Mouse (Mus musculus): ENCODE measurements around the gene Arhgap45. TPM values are rescaled to one million over a fixed set of nuclear protein-coding genes. Genes with fewer than 3 reads are reported as not detected.

The Arhgap45 gene
- polyA plus RNA-seq, 1 experiment from 2014 or later = 3.4 TPM

GRCm38 (mm10) chr10:79995636-79996035, 20.8 kb upstream of the Arhgap45 start:
- no peak overlapping the region for H3K4me3 ChIP-seq (ENCODE audit: control insufficient read depth in 1 of 2, insufficient read depth in 1 of 2, low read depth in 1 of 2, low read length in 2 of 2)
- peaks cover 49% of the 10 kb centered on the region for H3K36me3 ChIP-seq (ENCODE audit: control insufficient read depth, insufficient read depth, low read length)
- H3K9me3 ChIP-seq (ENCODE audit: control insufficient read depth, low read length) = no peaks in the 10 kb centered on the region; the same call in 1 of the 2 replicates
- H3K27ac ChIP-seq (replicated peaks in 1 of 2; ENCODE audit: control insufficient read depth in 1 of 2, insufficient read depth in 1 of 2, low read depth in 2 of 2, low read length in 2 of 2) = no peak overlapping the region
- H3K9ac ChIP-seq (ENCODE audit: low read length) = no peak overlapping the region
- peaks cover 9 to 13% of the 10 kb centered on the region in 2 experiments; a peak in 3 of 4 replicates for H3K4me1 ChIP-seq (ENCODE audit: control insufficient read depth in 2 of 2, insufficient read depth in 2 of 2, low read length in 2 of 2)
- no peaks in the 10 kb centered on the region for H3K27me3 ChIP-seq (ENCODE audit: control insufficient read depth, insufficient read depth, low read length)
- WGBS = 86% methylated on average over 1 of the region's 1 CpGs
- H3K4me2 ChIP-seq (ENCODE audit: low read length) = no peak overlapping the region; the same call in 1 of the 2 replicates
- ATAC-seq (ENCODE audit: insufficient number of reproducible peaks, insufficient read depth, low FRiP score, low read depth) = no peak

GRCm38 (mm10) chr10:79996272-79997033, 20.0 kb upstream of the Arhgap45 start, which contains the start of gene Abca7:
Gene Abca7, plus strand, starts transcription at chr10:79996494.
- Histone ChIP-seq H3K4me2 (ENCODE audit: low read length) (peak within 1 kb of the TSS; percentile 80), H3K4me1 (ENCODE audit: control insufficient read depth in 2 of 2, insufficient read depth in 2 of 2, low read length in 2 of 2) (peaks cover 9 to 11% of the 10 kb centered on the region in 2 experiments; a peak in 3 of 4 replicates), H3K9me3 (ENCODE audit: control insufficient read depth, low read length) (no peaks in the 10 kb centered on the region; the same call in 1 of the 2 replicates), H3K27ac (replicated peaks in 1 of 2; ENCODE audit: control insufficient read depth in 1 of 2, insufficient read depth in 1 of 2, low read depth in 2 of 2, low read length in 2 of 2) (peak within 1 kb of the TSS; percentile 60 to 73), H3K36me3 (ENCODE audit: control insufficient read depth, insufficient read depth, low read length) (peaks cover 41% of the 10 kb centered on the region), H3K9ac (ENCODE audit: low read length) (peak within 1 kb of the TSS; percentile 74), H3K27me3 (ENCODE audit: control insufficient read depth, insufficient read depth, low read length) (0 out of 2 replicates have a peak, but pooled peaks cover 2% of the 10 kb centered on the region), H3K4me3 (ENCODE audit: control insufficient read depth in 1 of 2, insufficient read depth in 1 of 2, low read depth in 1 of 2, low read length in 2 of 2) (peak within 1 kb of the TSS; percentile 53 to 73)
- WGBS = under 1% methylated on average over 34 of the region's 34 CpGs
- peak; percentile 81 for ATAC-seq (ENCODE audit: insufficient number of reproducible peaks, insufficient read depth, low FRiP score, low read depth)

- Histone ChIP-seq H3K4me2 (ENCODE audit: low read length) (peak overlapping the region; percentile 80), H3K9ac (ENCODE audit: low read length) (peak overlapping the region; percentile 74), H3K4me3 (ENCODE audit: control insufficient read depth in 1 of 2, insufficient read depth in 1 of 2, low read depth in 1 of 2, low read length in 2 of 2) (peak overlapping the region; percentile 53 to 73), H3K27me3 (ENCODE audit: control insufficient read depth, insufficient read depth, low read length) (peaks cover 9% of the 10 kb centered on the region; the same call in 1 of the 2 replicates), H3K9me3 (ENCODE audit: control insufficient read depth, low read length) (no peaks in the 10 kb centered on the region), H3K36me3 (ENCODE audit: control insufficient read depth, insufficient read depth, low read length) (peaks cover 33% of the 10 kb centered on the region), H3K4me1 (ENCODE audit: control insufficient read depth in 2 of 2, insufficient read depth in 2 of 2, low read length in 2 of 2) (peaks cover 9 to 11% of the 10 kb centered on the region in 2 experiments; a peak in 3 of 4 replicates), H3K27ac (replicated peaks in 1 of 2; ENCODE audit: control insufficient read depth in 1 of 2, insufficient read depth in 1 of 2, low read depth in 2 of 2, low read length in 2 of 2) (peak overlapping the region in 1 of 2 experiments; percentile 73; a peak in 1 of 4 replicates)
- WGBS = 1% methylated on average over 35 of the region's 35 CpGs
- peak; percentile 25; the same call in 1 of the 2 replicates for ATAC-seq (ENCODE audit: insufficient number of reproducible peaks, insufficient read depth, low FRiP score, low read depth)
Measured at GRCm38 (mm10) chr10:79997034-79997760, 19.3 kb upstream of the Arhgap45 start.

GRCm38 (mm10) chr10:79997819-79998218, 18.6 kb upstream of the Arhgap45 start:
- WGBS = 10% methylated on average over 15 of the region's 15 CpGs
- H3K9me3 ChIP-seq (ENCODE audit: control insufficient read depth, low read length) = no peaks in the 10 kb centered on the region
- peak overlapping the region; percentile 47 for H3K9ac ChIP-seq (ENCODE audit: low read length)
- peaks cover 11 to 14% of the 10 kb centered on the region in 2 experiments; a peak in 3 of 4 replicates for H3K4me1 ChIP-seq (ENCODE audit: control insufficient read depth in 2 of 2, insufficient read depth in 2 of 2, low read length in 2 of 2)
- no peak overlapping the region; a peak in 1 of 4 replicates for H3K27ac ChIP-seq (replicated peaks in 1 of 2; ENCODE audit: control insufficient read depth in 1 of 2, insufficient read depth in 1 of 2, low read depth in 2 of 2, low read length in 2 of 2)
- no peak for ATAC-seq (ENCODE audit: insufficient number of reproducible peaks, insufficient read depth, low FRiP score, low read depth)
- peak overlapping the region; percentile 80 for H3K4me2 ChIP-seq (ENCODE audit: low read length)
- peaks cover 10% of the 10 kb centered on the region; the same call in 1 of the 2 replicates for H3K27me3 ChIP-seq (ENCODE audit: control insufficient read depth, insufficient read depth, low read length)
- peak overlapping the region; percentile 53 to 73 for H3K4me3 ChIP-seq (ENCODE audit: control insufficient read depth in 1 of 2, insufficient read depth in 1 of 2, low read depth in 1 of 2, low read length in 2 of 2)
- peaks cover 27% of the 10 kb centered on the region for H3K36me3 ChIP-seq (ENCODE audit: control insufficient read depth, insufficient read depth, low read length)

GRCm38 (mm10) chr10:80001945-80002344, 14.5 kb upstream of the Arhgap45 start:
- no peaks in the 10 kb centered on the region for H3K9me3 ChIP-seq (ENCODE audit: control insufficient read depth, low read length)
- H3K4me2 ChIP-seq (ENCODE audit: low read length) = no peak overlapping the region
- no peak overlapping the region for H3K9ac ChIP-seq (ENCODE audit: low read length)
- WGBS = 75% methylated on average over 9 of the region's 9 CpGs
- peaks cover 13% of the 10 kb centered on the region; the same call in 1 of the 2 replicates for H3K27me3 ChIP-seq (ENCODE audit: control insufficient read depth, insufficient read depth, low read length)
- H3K36me3 ChIP-seq (ENCODE audit: control insufficient read depth, insufficient read depth, low read length) = no peaks in the 10 kb centered on the region
- no peak for ATAC-seq (ENCODE audit: insufficient number of reproducible peaks, insufficient read depth, low FRiP score, low read depth)
- no peak overlapping the region for H3K27ac ChIP-seq (replicated peaks in 1 of 2; ENCODE audit: control insufficient read depth in 1 of 2, insufficient read depth in 1 of 2, low read depth in 2 of 2, low read length in 2 of 2)
- no peak overlapping the region for H3K4me3 ChIP-seq (ENCODE audit: control insufficient read depth in 1 of 2, insufficient read depth in 1 of 2, low read depth in 1 of 2, low read length in 2 of 2)
- peaks cover 18 to 23% of the 10 kb centered on the region in 2 experiments for H3K4me1 ChIP-seq (ENCODE audit: control insufficient read depth in 2 of 2, insufficient read depth in 2 of 2, low read length in 2 of 2)

- no peaks in the 10 kb centered on the region for H3K36me3 ChIP-seq (ENCODE audit: control insufficient read depth, insufficient read depth, low read length)
- H3K9ac ChIP-seq (ENCODE audit: low read length) = peak overlapping the region; percentile 46
- peaks cover 12 to 18% of the 10 kb centered on the region in 2 experiments for H3K4me1 ChIP-seq (ENCODE audit: control insufficient read depth in 2 of 2, insufficient read depth in 2 of 2, low read length in 2 of 2)
- H3K27ac ChIP-seq (replicated peaks in 1 of 2; ENCODE audit: control insufficient read depth in 1 of 2, insufficient read depth in 1 of 2, low read depth in 2 of 2, low read length in 2 of 2) = no peak overlapping the region
- peaks cover 13% of the 10 kb centered on the region; the same call in 1 of the 2 replicates for H3K27me3 ChIP-seq (ENCODE audit: control insufficient read depth, insufficient read depth, low read length)
- H3K9me3 ChIP-seq (ENCODE audit: control insufficient read depth, low read length) = no peaks in the 10 kb centered on the region
- ATAC-seq (ENCODE audit: insufficient number of reproducible peaks, insufficient read depth, low FRiP score, low read depth) = no peak
- H3K4me3 ChIP-seq (ENCODE audit: control insufficient read depth in 1 of 2, insufficient read depth in 1 of 2, low read depth in 1 of 2, low read length in 2 of 2) = no peak overlapping the region
- 27% methylated on average over 21 of the region's 21 CpGs for whole genome bisulfite sequencing
- H3K4me2 ChIP-seq (ENCODE audit: low read length) = 0 out of 2 replicates have a peak overlapping the region, but pooled peaks have one; percentile 2
Measured at GRCm38 (mm10) chr10:80002829-80003228, 13.6 kb upstream of the Arhgap45 start.
